11 mouse cellular contexts compared by ENCODE assay signal in the genomic region with DNA sequence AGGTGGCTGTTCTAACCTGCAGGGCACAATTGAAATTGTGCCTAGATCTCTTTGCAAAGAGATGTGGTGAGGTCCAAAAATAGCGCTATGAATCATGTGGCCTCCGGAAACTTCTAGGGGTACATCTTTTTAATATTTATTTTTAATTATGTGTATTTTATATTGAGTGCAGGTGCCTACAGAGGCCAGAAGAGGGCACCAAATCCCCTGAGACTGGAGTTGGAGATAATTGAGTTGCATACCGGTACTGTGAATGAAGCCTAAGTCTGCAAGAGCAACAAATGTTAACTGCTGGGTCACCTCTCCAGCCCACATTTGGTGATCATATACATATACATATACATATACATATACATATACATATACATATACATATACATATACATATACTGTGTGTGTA. TPM values are rescaled to one million over a fixed set of nuclear protein-coding genes. Genes with fewer than 3 reads are reported as not detected.
A peak's percentile ranks its signal among the peaks of the same experiment; 100 is the strongest.
DNase-seq lines count a peak whose midpoint lies in the region; ATAC-seq and TF ChIP-seq lines count a peak whose summit lies in the region.
"Had no signal": no experiment of that assay in that cellular context is flagged by ENCODE, and none has a peak within 500 bp of the region (broad histone marks: within the 10 kb centered on the region; RNA-seq: fewer than 3 reads in every experiment).

No protein-coding gene starts in this region.

- DNase-seq in embryonic facial prominence, embryonic 11.5 days (ENCODE audit: low spot score) = peak; percentile 58
- DNase-seq in embryonic facial prominence, embryonic 10.5 days (ENCODE audit: low spot score) = no peak
- no peak for DNase-seq in liver, postnatal 0 days
- DNase-seq in liver, embryonic 11.5 days (ENCODE audit: low spot score) = no peak
- peak; percentile 32 for DNase-seq in MEL-GATA-1-ER (ENCODE audit: extremely low read depth, low read depth)
- DNase-seq in naive thymus-derived CD4-positive, alpha-beta T cell, adult 2 months (ENCODE audit: low read depth) = peak; percentile 66
- no peak for DNase-seq in right cerebral cortex, adult 2 months (ENCODE audit: low spot score in 2 of 2)
- DNase-seq in cerebellum, adult 2 months = no peak
- DNase-seq: kidney, adult 11 months had no signal

- no peak for ATAC-seq in embryonic facial prominence, embryonic 11.5 days (replicated peaks; ENCODE audit: insufficient number of reproducible peaks, low FRiP score, low TSS enrichment, low read depth)
- no peak for ATAC-seq in liver, postnatal 0 days
- ATAC-seq in liver, embryonic 11.5 days (replicated peaks; ENCODE audit: low FRiP score) = no peak

- no peaks in the 10 kb centered on the region for H3K27me3 ChIP-seq in embryonic facial prominence, embryonic 11.5 days (ENCODE audit: control insufficient read depth, insufficient read depth, low read length)
- no peaks in the 10 kb centered on the region for H3K27me3 ChIP-seq in embryonic facial prominence, embryonic 10.5 days (replicated peaks; ENCODE audit: low read depth, poor library complexity, severe bottlenecking)
- no peaks in the 10 kb centered on the region for H3K27me3 ChIP-seq in liver, postnatal 0 days (ENCODE audit: insufficient read depth, low read length)
- no peaks in the 10 kb centered on the region for H3K27me3 ChIP-seq in liver, embryonic 11.5 days (replicated peaks; ENCODE audit: control insufficient read depth, insufficient read depth, low read length)
- no peaks in the 10 kb centered on the region for H3K27me3 ChIP-seq in cerebellum, adult 2 months (ENCODE audit: control insufficient read depth, insufficient read depth, low read length)

- no peaks in the 10 kb centered on the region for H3K9me3 ChIP-seq in embryonic facial prominence, embryonic 11.5 days (replicated peaks; ENCODE audit: control insufficient read depth, low read length)
- no peaks in the 10 kb centered on the region for H3K9me3 ChIP-seq in embryonic facial prominence, embryonic 10.5 days
- no peaks in the 10 kb centered on the region for H3K9me3 ChIP-seq in liver, postnatal 0 days (ENCODE audit: low read length)
- H3K9me3 ChIP-seq in liver, embryonic 11.5 days (ENCODE audit: control insufficient read depth, low read length) = no peaks in the 10 kb centered on the region
- H3K9me3 ChIP-seq: heart, embryonic 10.5 days; midbrain, embryonic 10.5 days had no signal

- TF ChIP-seq CTCF in liver, postnatal 0 days (IDR thresholded peaks at IDR 0.05; ENCODE audit: low read depth) = peak; percentile 63
- TF ChIP-seq CTCF in cerebellum, adult 2 months (IDR thresholded peaks at IDR 0.05; ENCODE audit: borderline replicate concordance, insufficient read depth, low read depth, low read length) = no peak; the same call in 1 of the 2 replicates

- TF ChIP-seq POLR2A in cerebellum, adult 2 months (IDR thresholded peaks at IDR 0.05; ENCODE audit: borderline replicate concordance, insufficient read depth, low read length) = no peak

- H3K4me2 ChIP-seq in embryonic facial prominence, embryonic 11.5 days (ENCODE audit: low read depth, low read length) = no peak overlapping the region
- H3K4me2 ChIP-seq in liver, postnatal 0 days (ENCODE audit: low read depth, low read length) = no peak overlapping the region
- no peak overlapping the region for H3K4me2 ChIP-seq in liver, embryonic 11.5 days

- peaks cover 23% of the 10 kb centered on the region for H3K4me1 ChIP-seq in embryonic facial prominence, embryonic 11.5 days (ENCODE audit: control insufficient read depth, insufficient read depth, low read length)
- peaks cover 80% of the 10 kb centered on the region for H3K4me1 ChIP-seq in embryonic facial prominence, embryonic 10.5 days
- peaks cover 19% of the 10 kb centered on the region for H3K4me1 ChIP-seq in liver, postnatal 0 days (ENCODE audit: insufficient read depth)
- peaks cover 29% of the 10 kb centered on the region for H3K4me1 ChIP-seq in liver, embryonic 11.5 days (replicated peaks; ENCODE audit: control insufficient read depth, insufficient read depth, low read length)
- H3K4me1 ChIP-seq in cerebellum, adult 2 months (ENCODE audit: control insufficient read depth, insufficient read depth, low read length) = no peaks in the 10 kb centered on the region

- no peak for TF ChIP-seq EP300 in liver, postnatal 0 days (IDR thresholded peaks at IDR 0.05; ENCODE audit: low read depth)

- H3K36me3 ChIP-seq in embryonic facial prominence, embryonic 11.5 days (replicated peaks; ENCODE audit: control insufficient read depth, insufficient read depth, low read depth, low read length) = peaks cover 7% of the 10 kb centered on the region
- H3K36me3 ChIP-seq in embryonic facial prominence, embryonic 10.5 days (replicated peaks) = peaks cover 86% of the 10 kb centered on the region
- H3K36me3 ChIP-seq in liver, postnatal 0 days (replicated peaks; ENCODE audit: insufficient read depth, low read length) = 0 out of 2 replicates have a peak, but pooled peaks cover 16% of the 10 kb centered on the region
- peaks cover 12% of the 10 kb centered on the region; the same call in 1 of the 2 replicates for H3K36me3 ChIP-seq in liver, embryonic 11.5 days (ENCODE audit: control insufficient read depth, insufficient read depth, low read length)

- H3K27ac ChIP-seq in embryonic facial prominence, embryonic 11.5 days (replicated peaks; ENCODE audit: low read depth, low read length) = no peak overlapping the region
- no peak overlapping the region for H3K27ac ChIP-seq in embryonic facial prominence, embryonic 10.5 days (replicated peaks)
- no peak overlapping the region for H3K27ac ChIP-seq in liver, postnatal 0 days (ENCODE audit: low read depth)
- H3K27ac ChIP-seq in liver, embryonic 11.5 days (ENCODE audit: low read depth, low read length) = no peak overlapping the region
- H3K27ac ChIP-seq in cerebellum, adult 2 months (ENCODE audit: insufficient read depth, low read length) = no peak overlapping the region
- H3K27ac ChIP-seq: heart, embryonic 10.5 days had no signal

- 64% methylated on average over 3 of the region's 3 CpGs for WGBS in embryonic facial prominence, embryonic 11.5 days
- 74% methylated on average over 3 of the region's 3 CpGs for WGBS in embryonic facial prominence, embryonic 10.5 days
- 69% methylated on average over 3 of the region's 3 CpGs for WGBS in liver, postnatal 0 days (ENCODE audit: insufficient replicate concordance)
- 63% methylated on average over 3 of the region's 3 CpGs for WGBS in liver, embryonic 11.5 days
- 84% methylated on average over 3 of the region's 3 CpGs for WGBS in cerebellum, adult 2 months

- no peak overlapping the region for H3K9ac ChIP-seq in embryonic facial prominence, embryonic 11.5 days (replicated peaks; ENCODE audit: low read length)
- no peak overlapping the region for H3K9ac ChIP-seq in liver, postnatal 0 days (replicated peaks)
- H3K9ac ChIP-seq in liver, embryonic 11.5 days (ENCODE audit: low read depth, low read length) = no peak overlapping the region

- H3K4me3 ChIP-seq in embryonic facial prominence, embryonic 11.5 days (ENCODE audit: low read depth, low read length) = no peak overlapping the region
- H3K4me3 ChIP-seq in embryonic facial prominence, embryonic 10.5 days = no peak overlapping the region
- no peak overlapping the region for H3K4me3 ChIP-seq in liver, postnatal 0 days (ENCODE audit: low read depth, low read length)
- H3K4me3 ChIP-seq in liver, embryonic 11.5 days (ENCODE audit: low read depth, low read length) = no peak overlapping the region
- H3K4me3 ChIP-seq in cerebellum, adult 2 months (replicated peaks; ENCODE audit: insufficient read depth, low read depth, low read length) = no peak overlapping the region
- H3K4me3 ChIP-seq: heart, embryonic 10.5 days; midbrain, embryonic 10.5 days had no signal

RNA-seq across cellular contexts. Expression of gene Foxp4, which starts 22.7 kb away (rescaled TPM):
- 29.0 and 32.4 TPM in 2 replicates for polyA plus RNA-seq in embryonic facial prominence, embryonic 11.5 days (2014; fragmentation: Nextera tagmentation; extraction: Ambion mirVana)
- polyA plus RNA-seq in embryonic facial prominence, embryonic 10.5 days (2016; fragmentation: Nextera tagmentation; extraction: Ambion mirVana) = 26.9 and 28.1 TPM in 2 replicates
- 5.9 and 6.2 TPM in 2 replicates for polyA plus RNA-seq in liver, postnatal 0 days (2015; fragmentation: Nextera tagmentation; extraction: Ambion mirVana)
- polyA plus RNA-seq in liver, embryonic 11.5 days (2014; fragmentation: Nextera tagmentation; extraction: Ambion mirVana) = 21.3 and 21.6 TPM in 2 replicates
- 52.4 and 55.4 TPM in 2 replicates for polyA plus RNA-seq in cerebellum, adult 2 months (2012; rRNA removed)

Comparison
In these comparisons a context has a peak if more than half of its experiments do, and no peak if none do; other contexts are left out.
1. DNase-seq: peak in embryonic facial prominence, embryonic 11.5 days (single experiment), MEL-GATA-1-ER (single experiment) and naive thymus-derived CD4-positive, alpha-beta T cell, adult 2 months (single experiment); none in embryonic facial prominence, embryonic 10.5 days (single experiment), liver, postnatal 0 days (single experiment), liver, embryonic 11.5 days (single experiment), right cerebral cortex, adult 2 months (0 of 2) and cerebellum, adult 2 months (0 of 2).